14 mouse cellular contexts compared by ENCODE assay signal in genomic region chr15:79392527-79392926, GRCm38 (mm10). TPM values are rescaled to one million over a fixed set of nuclear protein-coding genes. Genes with fewer than 3 reads are reported as not detected.
DNase-seq lines count a peak whose midpoint lies in the region; ATAC-seq and TF ChIP-seq lines count a peak whose summit lies in the region.
"Had no signal": no experiment of that assay in that cellular context is flagged by ENCODE, and none has a peak within 500 bp of the region (broad histone marks: within the 10 kb centered on the region; RNA-seq: fewer than 3 reads in every experiment).

No protein-coding gene starts in this region.

- no peaks in the 10 kb centered on the region for H3K9me3 ChIP-seq in heart, embryonic 16.5 days (replicated peaks; ENCODE audit: control insufficient read depth, low read length)
- no peaks in the 10 kb centered on the region for H3K9me3 ChIP-seq in lung, embryonic 14.5 days (ENCODE audit: low read depth, low read length)
- H3K9me3 ChIP-seq in limb, embryonic 10.5 days (replicated peaks) = no peaks in the 10 kb centered on the region
- H3K9me3 ChIP-seq in liver, embryonic 16.5 days (replicated peaks; ENCODE audit: control insufficient read depth, low read length) = no peaks in the 10 kb centered on the region
- H3K9me3 ChIP-seq: embryonic facial prominence, embryonic 15.5 days; hindbrain, embryonic 13.5 days; stomach, embryonic 15.5 days had no signal

- no peak for DNase-seq in heart, postnatal 36 days
- DNase-seq in lung, embryonic 14.5 days = no peak
- DNase-seq in lung, postnatal 4 days = no peak
- DNase-seq in limb, embryonic 10.5 days (ENCODE audit: low spot score) = no peak
- DNase-seq in adrenal gland, adult 8-10 months = no peak
- DNase-seq: adrenal gland, adult 2 months; cerebellum, postnatal 14 days; right cerebral cortex, postnatal 4 days had no signal

- intact Hi-C loops in heart, postnatal 36 days (cut with DNase I) = no loop called here

- H3K9ac ChIP-seq in heart, embryonic 16.5 days (ENCODE audit: low read length) = peak overlapping the region; percentile 35; the same call in 1 of the 2 replicates
- H3K9ac ChIP-seq in lung, embryonic 14.5 days = no peak overlapping the region
- no peak overlapping the region for H3K9ac ChIP-seq in liver, embryonic 16.5 days (ENCODE audit: low read depth, low read length)
- H3K9ac ChIP-seq: embryonic facial prominence, embryonic 15.5 days; stomach, embryonic 15.5 days had no signal

- H3K36me3 ChIP-seq in heart, embryonic 16.5 days (ENCODE audit: control insufficient read depth, insufficient read depth) = peaks cover 4% of the 10 kb centered on the region
- 0 out of 2 replicates have a peak, but pooled peaks cover 11% of the 10 kb centered on the region for H3K36me3 ChIP-seq in lung, embryonic 14.5 days (ENCODE audit: insufficient read depth)
- peaks cover 39% of the 10 kb centered on the region for H3K36me3 ChIP-seq in limb, embryonic 10.5 days
- H3K36me3 ChIP-seq in liver, embryonic 16.5 days (ENCODE audit: control insufficient read depth, insufficient read depth) = no peaks in the 10 kb centered on the region
- H3K36me3 ChIP-seq: stomach, embryonic 15.5 days had no signal

- peaks cover 84% of the 10 kb centered on the region for H3K4me1 ChIP-seq in heart, embryonic 16.5 days (ENCODE audit: control insufficient read depth, insufficient read depth, low read length)
- H3K4me1 ChIP-seq in lung, embryonic 14.5 days (ENCODE audit: insufficient read depth) = peaks cover 64% of the 10 kb centered on the region
- H3K4me1 ChIP-seq in limb, embryonic 10.5 days = peaks cover 62% of the 10 kb centered on the region
- H3K4me1 ChIP-seq in liver, embryonic 16.5 days (ENCODE audit: control insufficient read depth, low read depth, low read length) = peaks cover 20% of the 10 kb centered on the region

- TF ChIP-seq CTCF in lung, embryonic 14.5 days (IDR thresholded peaks at IDR 0.05; ENCODE audit: low read depth) = no peak

- H3K27ac ChIP-seq in heart, embryonic 16.5 days (ENCODE audit: low read length) = peak overlapping the region; percentile 95
- peak overlapping the region; percentile 92 for H3K27ac ChIP-seq in lung, embryonic 14.5 days (ENCODE audit: low read depth)
- peak overlapping the region; percentile 62; the same call in 1 of the 2 replicates for H3K27ac ChIP-seq in limb, embryonic 10.5 days
- peak overlapping the region; percentile 60 for H3K27ac ChIP-seq in liver, embryonic 16.5 days (ENCODE audit: low read length)

- no peak for ATAC-seq in heart, embryonic 16.5 days (replicated peaks; ENCODE audit: extremely low read depth, insufficient read depth, low FRiP score)
- no peak for ATAC-seq in lung, embryonic 14.5 days (ENCODE audit: insufficient read depth)
- peak; percentile 63 for ATAC-seq in liver, embryonic 16.5 days (ENCODE audit: low read depth)

- WGBS in heart, embryonic 16.5 days = 69% methylated on average over 5 of the region's 5 CpGs
- WGBS in lung, embryonic 14.5 days = 55% methylated on average over 5 of the region's 5 CpGs
- WGBS in limb, embryonic 10.5 days = 93% methylated on average over 5 of the region's 5 CpGs
- 54% methylated on average over 5 of the region's 5 CpGs for WGBS in liver, embryonic 16.5 days (ENCODE audit: insufficient replicate concordance)

- H3K4me3 ChIP-seq in heart, embryonic 16.5 days (ENCODE audit: low read length) = no peak overlapping the region
- no peak overlapping the region for H3K4me3 ChIP-seq in lung, embryonic 14.5 days (ENCODE audit: low read depth, low read length)
- no peak overlapping the region for H3K4me3 ChIP-seq in limb, embryonic 10.5 days
- no peak overlapping the region for H3K4me3 ChIP-seq in liver, embryonic 16.5 days (ENCODE audit: low read depth, low read length)
- H3K4me3 ChIP-seq: embryonic facial prominence, embryonic 15.5 days; hindbrain, embryonic 13.5 days; stomach, embryonic 15.5 days had no signal

- H3K27me3 ChIP-seq in heart, embryonic 16.5 days (ENCODE audit: control insufficient read depth, insufficient read depth, low read length) = no peaks in the 10 kb centered on the region
- no peaks in the 10 kb centered on the region for H3K27me3 ChIP-seq in lung, embryonic 14.5 days (ENCODE audit: insufficient read depth, low read length)
- no peaks in the 10 kb centered on the region for H3K27me3 ChIP-seq in limb, embryonic 10.5 days (ENCODE audit: low read depth, poor library complexity, severe bottlenecking)
- H3K27me3 ChIP-seq in liver, embryonic 16.5 days (ENCODE audit: control insufficient read depth, insufficient read depth, low read depth, low read length) = no peaks in the 10 kb centered on the region
- H3K27me3 ChIP-seq: CH12.LX; embryonic facial prominence, embryonic 15.5 days; hindbrain, embryonic 13.5 days; stomach, embryonic 15.5 days had no signal

- no peak overlapping the region for H3K4me2 ChIP-seq in heart, embryonic 16.5 days (ENCODE audit: low read depth, low read length)
- H3K4me2 ChIP-seq in lung, embryonic 14.5 days = 0 out of 2 replicates have a peak overlapping the region, but pooled peaks have one; percentile 18
- H3K4me2 ChIP-seq in liver, embryonic 16.5 days (ENCODE audit: low read depth, low read length) = no peak overlapping the region
- H3K4me2 ChIP-seq: embryonic facial prominence, embryonic 15.5 days; hindbrain, embryonic 13.5 days; stomach, embryonic 15.5 days had no signal

RNA-seq across cellular contexts. Expression of gene Tmem184b, which starts 10.8 kb away (rescaled TPM):
- polyA plus RNA-seq in heart, embryonic 16.5 days (2015; fragmentation: Nextera tagmentation; extraction: Ambion mirVana) = 71.7 and 75.2 TPM in 2 replicates
- total RNA-seq in heart, postnatal 36 days (2021) = 10 to 100 TPM; 37.0 to 43.0 TPM
- polyA plus RNA-seq in lung, embryonic 14.5 days (2014; fragmentation: Nextera tagmentation; extraction: Ambion mirVana) = 77.3 and 78.3 TPM in 2 replicates
- 63.5 and 74.8 TPM in 2 replicates for polyA plus RNA-seq in limb, embryonic 10.5 days (2016; fragmentation: Nextera tagmentation; extraction: Ambion mirVana)
- polyA plus RNA-seq in liver, embryonic 16.5 days (2015; fragmentation: Nextera tagmentation; extraction: Ambion mirVana) = 10.4 and 12.1 TPM in 2 replicates
- 10 to 100 TPM; 39.1 to 76.8 (median 65.3) TPM for total RNA-seq in adrenal gland, adult 8-10 months (2022)

RNA-seq across cellular contexts. Expression of gene Maff, which starts 46.1 kb away (rescaled TPM):
- polyA plus RNA-seq in heart, embryonic 16.5 days (2015; fragmentation: Nextera tagmentation; extraction: Ambion mirVana) = 3.9 and 4.1 TPM in 2 replicates
- 10 to 100 TPM in 1 of 2 experiments, 1 to 10 TPM in 1; 9.0 to 10.5 TPM for total RNA-seq in heart, postnatal 36 days (2021)
- polyA plus RNA-seq in lung, embryonic 14.5 days (2014; fragmentation: Nextera tagmentation; extraction: Ambion mirVana) = 3.3 and 4.3 TPM in 2 replicates
- 1.2 and 1.5 TPM in 2 replicates for polyA plus RNA-seq in limb, embryonic 10.5 days (2016; fragmentation: Nextera tagmentation; extraction: Ambion mirVana)
- 2.3 and 3.3 TPM in 2 replicates for polyA plus RNA-seq in liver, embryonic 16.5 days (2015; fragmentation: Nextera tagmentation; extraction: Ambion mirVana)
- 1 to 10 TPM; 5.2 to 6.7 (median 6.1) TPM for total RNA-seq in adrenal gland, adult 8-10 months (2022)
